Mouse (Mus musculus): ENCODE results near the gene Rpe. TPM values are rescaled to one million over a fixed set of nuclear protein-coding genes. Genes with fewer than 3 reads are reported as not detected.
"Not testable (repeated sequence)": the region's sequence is repeated elsewhere in the genome, so short reads cannot be mapped to it uniquely, and the experiment has no call there.

The Rpe gene
- polyA plus RNA-seq, 1 experiment = 17.0 TPM

DNA sequence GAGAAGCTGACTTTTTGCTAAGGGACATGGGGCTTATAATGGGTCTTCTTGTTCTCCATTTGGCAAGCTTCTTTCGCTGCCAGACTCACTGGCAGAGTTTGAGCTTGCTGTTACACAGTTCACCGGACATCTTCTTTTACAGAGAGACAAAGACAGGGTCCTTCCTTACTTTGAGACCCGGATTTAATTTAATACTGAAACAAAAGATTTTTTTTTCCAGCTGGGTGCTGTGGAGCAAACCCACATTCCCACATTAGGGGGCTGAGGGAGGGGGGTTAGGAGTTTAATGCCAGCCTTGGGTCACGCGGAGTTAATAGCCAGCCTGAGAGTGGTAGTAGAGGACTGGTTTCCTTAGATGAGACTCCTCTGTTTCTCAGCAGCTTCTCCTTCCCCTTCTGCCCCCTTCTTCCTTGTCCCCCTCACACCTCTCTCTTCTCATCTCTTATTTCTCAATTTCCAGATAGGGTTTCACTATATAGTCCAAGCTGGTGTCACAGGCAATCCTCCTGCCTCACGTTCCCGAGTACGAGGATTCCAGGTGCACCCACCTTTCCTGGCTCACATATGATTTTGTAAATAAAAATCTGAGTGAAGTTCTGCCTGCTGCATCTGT lies 7.7 kb upstream of the Rpe start:
- no peak for DNase-seq
- Histone ChIP-seq H3K4me3 (replicated peaks; ENCODE audit: extremely low read depth, low read depth, low read length) (no peak overlapping the region), H3K4me1 (ENCODE audit: control insufficient read depth, insufficient read depth, low read length) (no peaks in the 10 kb centered on the region)
- TF ChIP-seq POLR2A (IDR thresholded peaks at IDR 0.05; ENCODE audit: borderline replicate concordance, extremely low read depth, low read depth, low read length) (no peak), CTCF (IDR thresholded peaks at IDR 0.05; ENCODE audit: insufficient read depth, low read length) (no peak)
- WGBS = 83% methylated on average over 8 of the region's 8 CpGs

DNA sequence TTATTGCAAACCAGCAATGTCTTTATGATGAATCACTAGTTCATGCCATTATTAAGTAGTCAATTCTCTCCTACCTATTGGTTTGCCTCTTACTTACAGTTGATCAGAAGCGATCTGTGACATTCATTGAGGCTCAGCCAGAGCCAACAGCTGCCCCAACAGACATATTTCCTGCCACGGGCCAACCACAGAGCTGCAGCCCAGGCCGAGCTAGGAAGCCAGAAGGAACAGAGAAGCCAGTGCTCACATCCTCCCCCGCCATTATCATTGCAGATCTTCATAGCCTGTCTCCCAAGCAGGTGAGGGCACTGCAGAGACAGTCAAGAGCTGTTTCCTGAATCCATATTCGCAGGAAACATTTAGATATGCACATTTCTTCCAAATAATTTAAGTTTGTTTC lies 6.4 kb upstream of the Rpe start:
- H3K4me3 ChIP-seq (replicated peaks; ENCODE audit: extremely low read depth, low read depth, low read length) = no peak overlapping the region
- DNase-seq = no peak
- no peaks in the 10 kb centered on the region for H3K4me1 ChIP-seq (ENCODE audit: control insufficient read depth, insufficient read depth, low read length)
- TF ChIP-seq CTCF (IDR thresholded peaks at IDR 0.05; ENCODE audit: insufficient read depth, low read length) (no peak), POLR2A (IDR thresholded peaks at IDR 0.05; ENCODE audit: borderline replicate concordance, extremely low read depth, low read depth, low read length) (no peak)
- WGBS = 49% methylated on average over 5 of the region's 5 CpGs

DNA sequence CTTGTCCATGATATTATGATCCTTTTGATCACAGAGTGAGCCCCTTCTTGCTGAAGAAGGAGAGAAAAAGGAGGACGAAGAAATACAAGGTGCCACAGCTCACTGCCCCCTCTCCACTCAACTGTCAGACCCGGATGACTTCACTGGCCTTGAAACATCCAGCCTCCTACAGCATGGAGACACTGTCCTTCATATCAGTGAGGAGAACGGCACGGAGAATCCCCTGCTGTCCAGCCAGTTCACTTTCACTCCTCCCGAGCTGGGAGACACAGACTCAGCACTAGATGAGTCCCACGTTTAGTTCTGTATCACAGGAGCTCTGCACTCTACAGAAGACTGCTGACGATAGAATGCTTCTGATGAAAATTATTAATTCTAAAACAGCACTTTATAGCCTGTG lies 5.3 kb upstream of the Rpe start:
- peaks cover 2% of the 10 kb centered on the region; the same call in 1 of the 2 replicates for H3K4me1 ChIP-seq (ENCODE audit: control insufficient read depth, insufficient read depth, low read length)

DNA sequence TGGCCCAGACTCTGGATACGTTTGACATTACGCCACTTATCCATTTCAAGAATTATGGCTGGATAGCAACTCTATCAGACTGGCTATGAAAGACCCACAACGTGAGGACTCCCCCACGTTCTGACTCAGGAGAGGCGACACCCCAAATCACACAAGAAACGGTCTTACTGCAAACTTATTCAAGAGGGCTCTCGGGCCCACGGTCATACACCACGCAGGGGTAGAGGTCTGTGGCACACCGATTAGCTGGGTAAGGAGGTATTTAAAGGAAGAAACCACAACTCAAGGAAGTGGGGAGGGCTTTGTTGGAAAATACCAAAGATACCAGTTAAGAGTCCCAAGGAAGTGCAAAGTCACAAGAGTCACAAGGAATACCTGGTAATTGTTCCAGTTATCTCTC lies 1.0 kb upstream of the Rpe start:
- DNase-seq; H3K4me3 ChIP-seq (replicated peaks; ENCODE audit: extremely low read depth, low read depth, low read length); H3K4me1 ChIP-seq (ENCODE audit: control insufficient read depth, insufficient read depth, low read length): not testable (repeated sequence)
- WGBS = 93% methylated on average over 10 of the region's 10 CpGs

More for the DNA sequence above, 5.3 kb upstream of the Rpe start:
- no peak for DNase-seq
- no peak for TF ChIP-seq POLR2A (IDR thresholded peaks at IDR 0.05; ENCODE audit: borderline replicate concordance, extremely low read depth, low read depth, low read length)
- no peak for TF ChIP-seq CTCF (IDR thresholded peaks at IDR 0.05; ENCODE audit: insufficient read depth, low read length)
- 60% methylated on average over 7 of the region's 7 CpGs for WGBS
- no peak overlapping the region for H3K4me3 ChIP-seq (replicated peaks; ENCODE audit: extremely low read depth, low read depth, low read length)

DNA sequence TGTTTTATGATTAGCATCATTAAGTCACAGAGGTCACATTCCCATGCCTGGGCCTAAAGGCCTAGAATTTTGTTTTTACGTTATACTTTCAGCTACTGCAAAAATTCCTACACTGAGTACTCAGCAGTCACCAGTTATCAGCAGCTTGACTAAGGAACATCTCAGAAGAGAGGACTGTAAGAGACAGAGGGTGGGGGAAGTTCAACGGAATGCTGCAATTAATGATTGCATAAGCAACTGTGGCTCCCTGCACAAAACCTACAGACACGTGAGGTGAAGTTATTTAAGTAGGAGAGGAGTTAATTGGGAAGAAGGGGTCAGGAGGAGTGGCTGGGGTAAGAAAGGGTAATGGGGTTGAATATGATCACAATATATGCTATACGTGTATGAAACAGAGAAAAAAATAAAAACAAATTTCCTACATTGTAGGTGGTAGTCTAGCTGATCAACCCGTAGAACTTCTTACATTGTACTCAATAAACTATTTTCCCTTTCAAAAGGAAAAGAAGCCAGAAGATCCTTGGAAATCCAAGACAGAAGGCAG lies 410 bp upstream of the Rpe start:
- no peak for DNase-seq
- no peak for TF ChIP-seq CTCF (IDR thresholded peaks at IDR 0.05; ENCODE audit: insufficient read depth, low read length)
- TF ChIP-seq POLR2A (IDR thresholded peaks at IDR 0.05; ENCODE audit: borderline replicate concordance, extremely low read depth, low read depth, low read length) = no peak
- peaks cover 5% of the 10 kb centered on the region for H3K4me1 ChIP-seq (ENCODE audit: control insufficient read depth, insufficient read depth, low read length)
- peak overlapping the region; percentile 26 for H3K4me3 ChIP-seq (replicated peaks; ENCODE audit: extremely low read depth, low read depth, low read length)
- WGBS = 51% methylated on average over 5 of the region's 5 CpGs

DNA sequence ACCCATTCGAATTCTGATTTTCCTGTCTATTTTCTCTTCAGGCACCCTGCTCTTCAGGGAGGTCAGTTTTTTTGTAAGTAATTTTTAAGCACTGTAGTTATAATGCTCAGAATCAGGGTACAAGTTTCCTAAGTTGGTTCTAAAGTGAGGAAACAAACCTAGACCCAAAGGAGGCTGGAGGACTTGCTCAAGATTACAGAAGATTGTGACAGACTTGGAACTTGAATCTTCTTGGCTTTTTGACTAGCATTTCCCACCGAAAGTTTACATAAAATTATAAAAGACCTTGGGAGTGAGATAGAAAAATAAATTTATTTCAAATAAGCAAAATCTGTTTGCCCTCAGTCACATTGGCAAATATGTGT lies 927 bp downstream of the Rpe start:
- Histone ChIP-seq H3K4me1 (ENCODE audit: control insufficient read depth, insufficient read depth, low read length) (peaks cover 5% of the 10 kb centered on the region), H3K4me3 (replicated peaks; ENCODE audit: extremely low read depth, low read depth, low read length) (peak overlapping the region; percentile 96)
- TF ChIP-seq CTCF (IDR thresholded peaks at IDR 0.05; ENCODE audit: insufficient read depth, low read length) (no peak), POLR2A (IDR thresholded peaks at IDR 0.05; ENCODE audit: borderline replicate concordance, extremely low read depth, low read depth, low read length) (no peak)
- no peak for DNase-seq
- 16% methylated on average over 2 of the region's 2 CpGs for WGBS

DNA sequence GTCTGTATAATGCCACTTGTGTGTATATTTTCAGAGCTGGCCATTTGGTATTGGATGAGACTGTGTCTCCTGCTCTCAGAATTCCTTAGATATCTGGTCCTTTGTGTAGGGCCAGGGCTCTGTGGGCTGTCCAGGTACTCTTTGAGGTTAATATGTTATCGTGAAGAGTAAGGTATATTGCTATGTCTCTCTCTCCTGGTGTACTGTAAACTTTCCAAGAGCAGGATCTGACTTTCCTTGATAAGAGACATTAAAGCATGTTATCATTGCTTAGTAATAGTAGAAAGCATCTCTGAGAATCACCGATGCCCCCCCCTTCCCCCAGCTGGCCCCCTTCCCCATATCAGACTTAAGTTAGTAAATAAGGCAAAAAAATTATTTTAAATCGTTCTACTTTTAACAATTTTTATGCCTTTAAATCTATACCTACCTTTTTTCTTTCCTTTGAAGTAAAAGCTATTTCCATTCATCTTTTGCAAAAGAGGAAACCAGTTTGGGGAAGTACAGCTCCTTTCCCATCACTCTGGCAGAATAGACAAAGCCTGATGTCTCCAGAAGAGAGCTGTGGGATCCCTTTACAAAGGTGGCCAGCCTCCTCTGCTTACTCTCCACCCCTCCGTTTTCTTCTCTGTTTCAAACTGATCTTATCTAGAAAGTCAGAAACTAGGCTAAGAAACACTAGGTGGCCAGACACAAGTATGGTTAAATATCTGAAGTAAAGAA lies 2.2 kb downstream of the Rpe start:
- 70% methylated on average over 4 of the region's 4 CpGs for WGBS
- Histone ChIP-seq H3K4me3 (replicated peaks; ENCODE audit: extremely low read depth, low read depth, low read length) (no peak overlapping the region), H3K4me1 (ENCODE audit: control insufficient read depth, insufficient read depth, low read length) (peaks cover 5% of the 10 kb centered on the region)
- TF ChIP-seq CTCF (IDR thresholded peaks at IDR 0.05; ENCODE audit: insufficient read depth, low read length) = no peak
- TF ChIP-seq POLR2A (IDR thresholded peaks at IDR 0.05; ENCODE audit: borderline replicate concordance, extremely low read depth, low read depth, low read length) = no peak
- no peak for DNase-seq

DNA sequence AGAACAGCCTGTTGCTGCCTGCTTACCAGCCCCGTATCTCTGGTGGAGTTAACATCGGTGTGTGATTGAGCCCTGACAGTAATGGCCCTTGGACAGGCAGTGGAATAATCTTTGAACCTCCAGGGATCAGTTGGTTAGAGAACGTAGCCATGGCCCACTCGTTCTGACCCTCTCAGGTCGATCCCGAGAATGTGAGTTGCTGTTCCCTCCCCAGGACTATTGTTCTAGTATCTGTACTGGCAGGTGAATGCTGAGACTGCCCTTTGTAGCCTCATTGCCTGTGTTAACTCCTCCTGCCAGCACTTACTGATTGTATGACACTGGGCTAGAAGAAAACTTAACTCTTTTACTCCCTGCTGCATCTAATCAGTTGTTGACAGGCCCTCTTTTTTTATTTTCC lies 3.9 kb downstream of the Rpe start:
- no peak for DNase-seq
- TF ChIP-seq CTCF (IDR thresholded peaks at IDR 0.05; ENCODE audit: insufficient read depth, low read length) (no peak), POLR2A (IDR thresholded peaks at IDR 0.05; ENCODE audit: borderline replicate concordance, extremely low read depth, low read depth, low read length) (no peak)
- peaks cover 5% of the 10 kb centered on the region for H3K4me1 ChIP-seq (ENCODE audit: control insufficient read depth, insufficient read depth, low read length)
- no peak overlapping the region for H3K4me3 ChIP-seq (replicated peaks; ENCODE audit: extremely low read depth, low read depth, low read length)
- WGBS = 75% methylated on average over 6 of the region's 6 CpGs

DNA sequence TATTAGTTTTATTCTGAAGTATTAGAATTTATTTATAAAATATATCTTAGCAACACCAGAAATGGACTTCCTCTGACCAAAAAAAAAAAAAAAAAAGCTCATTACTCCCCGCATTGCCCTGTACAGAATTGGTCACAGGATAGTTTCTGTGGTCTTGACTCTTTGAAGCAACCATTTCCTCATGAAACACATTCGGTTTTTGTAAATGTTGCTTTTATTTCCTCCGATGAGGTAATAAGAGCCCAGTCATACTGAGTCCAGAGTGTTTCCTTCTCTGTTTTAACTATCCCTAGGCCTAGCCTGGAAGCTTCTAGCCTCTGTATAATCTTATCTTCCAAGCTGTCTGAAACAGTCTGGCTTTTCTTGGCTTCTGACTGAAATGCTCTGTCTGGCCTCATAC lies 12.2 kb downstream of the Rpe start:
- no peak for DNase-seq
- Histone ChIP-seq H3K4me1 (ENCODE audit: control insufficient read depth, insufficient read depth, low read length) (no peaks in the 10 kb centered on the region), H3K4me3 (replicated peaks; ENCODE audit: extremely low read depth, low read depth, low read length) (no peak overlapping the region)
- 82% methylated on average over 3 of the region's 3 CpGs for WGBS
- TF ChIP-seq CTCF (IDR thresholded peaks at IDR 0.05; ENCODE audit: insufficient read depth, low read length) (no peak), POLR2A (IDR thresholded peaks at IDR 0.05; ENCODE audit: borderline replicate concordance, extremely low read depth, low read depth, low read length) (no peak)

DNA sequence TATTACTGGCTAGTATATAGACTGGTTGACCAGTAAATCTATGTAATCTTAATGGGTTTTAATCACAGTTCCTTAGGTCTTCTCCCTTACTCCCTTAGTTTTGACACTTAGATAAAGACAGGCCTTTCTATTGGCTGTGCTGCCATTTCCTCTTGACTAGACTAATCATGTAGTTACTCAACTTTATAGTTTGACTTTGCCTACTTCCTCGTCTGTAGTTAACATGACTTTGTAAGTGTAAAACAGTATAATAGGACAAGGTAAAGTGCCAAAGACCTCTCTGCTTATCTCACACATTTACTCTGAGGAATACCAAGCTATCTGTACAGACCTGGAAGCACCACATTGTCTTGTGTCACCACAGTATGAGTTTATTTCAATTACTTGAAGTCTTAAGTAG lies 29.9 kb downstream of the Rpe start:
- no peak overlapping the region for H3K4me3 ChIP-seq (replicated peaks; ENCODE audit: extremely low read depth, low read depth, low read length)
- TF ChIP-seq CTCF (IDR thresholded peaks at IDR 0.05; ENCODE audit: insufficient read depth, low read length) = no peak
- WGBS = 50% methylated on average over 1 of the region's 1 CpGs
- no peak for DNase-seq
- H3K4me1 ChIP-seq (ENCODE audit: control insufficient read depth, insufficient read depth, low read length) = no peaks in the 10 kb centered on the region
